Mouse (Mus musculus) liver, postnatal 0 days (tissue): Measurements from ENCODE around the gene Zfhx2.

Source experiments
- CTCF ChIP-seq: sonication (generic); IDR thresholded peaks from 2 replicates; pipeline ENCODE4 v1.5.1; 2016; ENCODE audit warnings: antibody characterized with exemption, low read depth
- EP300 ChIP-seq: IDR thresholded peaks from 2 replicates; pipeline ENCODE4 v1.6.1; 2016; ENCODE audit warnings: antibody characterized with exemption, low read depth, mild to moderate bottlenecking

DNA sequence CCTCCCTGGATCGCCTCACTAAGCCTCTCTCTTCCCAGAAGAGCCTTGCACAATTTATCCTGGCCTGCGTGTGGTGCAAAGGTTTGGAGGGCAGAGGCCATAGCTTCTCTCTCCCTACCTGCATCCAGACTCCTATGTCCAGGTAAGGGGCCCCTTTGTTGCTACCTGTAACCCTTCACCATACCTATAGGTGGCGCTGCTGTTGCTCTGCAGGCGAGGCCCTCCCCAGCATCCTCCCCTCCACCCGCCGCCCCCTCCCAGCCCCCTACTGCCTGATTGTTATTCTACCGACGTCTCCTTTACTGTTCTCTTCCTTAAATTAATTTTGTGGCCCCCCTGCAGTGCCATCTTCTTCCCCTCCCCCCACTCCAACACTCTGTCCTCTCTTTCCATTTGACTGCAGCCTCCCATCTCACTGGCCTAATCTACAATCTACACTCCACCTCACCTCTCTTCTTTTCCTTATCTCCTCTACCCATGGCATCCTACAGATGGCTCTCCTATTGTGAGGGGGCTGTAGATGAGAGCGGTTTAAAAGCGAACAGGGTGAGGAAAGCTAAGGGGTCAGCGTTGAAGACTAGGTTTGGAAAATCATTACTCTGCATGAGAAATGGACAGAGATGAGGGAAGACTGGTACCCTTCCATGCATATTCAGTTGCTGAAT is 63.0 kb downstream of the Zfhx2 start:
- TF ChIP-seq CTCF (peak; percentile 68), EP300 (0 out of 2 replicates have a peak, but pooled peaks have one; percentile 18)
